Mouse (Mus musculus) neural tube, embryonic 11.5 days (tissue): ENCODE measurements around the gene Cops7a. TPM values are rescaled to one million over a fixed set of nuclear protein-coding genes. Genes with fewer than 3 reads are reported as not detected.
A peak's percentile ranks its signal among the peaks of the same experiment; 100 is the strongest.

ENCODE experiments used
- ATAC-seq: fragments of 200-750 bp; cut with Nextera tagmentation; 2 replicates; pipeline ENCODE4 v1.8.0; 2017; ENCODE audit warnings: moderate number of reproducible peaks, mild to moderate bottlenecking, moderate TSS enrichment, moderate library complexity; ENCODE audit not compliant: insufficient read depth, low FRiP score, low TSS enrichment
- DNase-seq: peaks from one replicate; pipeline ENCODE4 v3.0.0-alpha.2; 2015; ENCODE audit warnings: low spot score
- H3K27ac ChIP-seq: fragments of 300-500 bp; sonication (generic); 2 replicates; pipeline ENCODE4 v1.5.1; 2014; ENCODE audit warnings: low read depth, mild to moderate bottlenecking, low read length
- H3K27me3 ChIP-seq: fragments of 300-500 bp; sonication (generic); 2 replicates; pipeline ENCODE4 v1.6.1; 2014; ENCODE audit warnings: mild to moderate bottlenecking, low read length, mixed read lengths; ENCODE audit not compliant: control insufficient read depth, insufficient read depth
- H3K36me3 ChIP-seq: fragments of 300-500 bp; sonication (generic); 2 replicates; pipeline ENCODE4 v1.6.1; 2014; ENCODE audit warnings: mild to moderate bottlenecking, low read length, moderate library complexity, mixed read lengths; ENCODE audit not compliant: control insufficient read depth, insufficient read depth
- H3K4me1 ChIP-seq: fragments of 300-500 bp; sonication (generic); 2 replicates; pipeline ENCODE4 v1.6.1; 2014; ENCODE audit warnings: low read length, mixed read lengths; ENCODE audit not compliant: control insufficient read depth, insufficient read depth
- H3K4me2 ChIP-seq: fragments of 300-500 bp; sonication (generic); 2 replicates; pipeline ENCODE4 v1.6.1; 2014; ENCODE audit warnings: low read depth, mild to moderate bottlenecking, moderate library complexity
- H3K4me3 ChIP-seq: fragments of 300-500 bp; sonication (generic); 2 replicates; pipeline ENCODE4 v1.5.1; 2014; ENCODE audit warnings: low read depth, low read length
- H3K9ac ChIP-seq: fragments of 300-500 bp; sonication (generic); 2 replicates; pipeline ENCODE4 v1.6.1; 2014; ENCODE audit warnings: mild to moderate bottlenecking, low read length
- H3K9me3 ChIP-seq: fragments of 300-500 bp; sonication (generic); 2 replicates; pipeline ENCODE4 v1.6.1; 2016; ENCODE audit warnings: low read length; ENCODE audit not compliant: control insufficient read depth
- WGBS: fragments of 180-500 bp; shearing (Covaris S2); extraction: QIAGEN DNeasy Blood & Tissue Kit; methylation state at CpG from one replicate; pipeline ENCODE4 v1.1.7; 2014; 5-methylcytosine and 5-hydroxymethylcytosine counted together
- polyA plus RNA-seq: library from polyadenylated mRNA; unstranded; fragments of >200 nt; fragmentation: Nextera tagmentation; extraction: Ambion mirVana; gene quantifications from 2 replicates; pipeline ENCODE4 v1.2.1, GENCODE M21; 2014

Gene Cops7a
- polyA plus RNA-seq, 1 experiment from 2014 or later, result 118 TPM

GRCm38 (mm10) chr6:124967766-124968165 is 2.4 kb upstream of the Cops7a start:
- Histone ChIP-seq H3K9ac (no peak overlapping the region), H3K36me3 (no peaks in the 10 kb centered on the region), H3K4me1 (peaks cover 6% of the 10 kb centered on the region; the same call in 1 of the 2 replicates), H3K9me3 (no peaks in the 10 kb centered on the region), H3K27me3 (no peaks in the 10 kb centered on the region), H3K4me2 (no peak overlapping the region), H3K4me3 (no peak overlapping the region), H3K27ac (no peak overlapping the region)
- 69% methylated on average over 4 of the region's 4 CpGs for WGBS
- no peak for ATAC-seq
- peak; percentile 45 for DNase-seq

- 98% methylated on average over 7 of the region's 7 CpGs for WGBS
- peaks cover 2% of the 10 kb centered on the region; the same call in 1 of the 2 replicates for H3K36me3 ChIP-seq
- no peaks in the 10 kb centered on the region for H3K27me3 ChIP-seq
- no peak overlapping the region; the same call in 1 of the 2 replicates for H3K4me2 ChIP-seq
- peak overlapping the region; percentile 76 for H3K4me3 ChIP-seq
- no peak for ATAC-seq
- no peak overlapping the region for H3K9ac ChIP-seq
- DNase-seq, result no peak
- no peak overlapping the region for H3K27ac ChIP-seq
- H3K4me1 ChIP-seq, result peaks cover 6% of the 10 kb centered on the region; the same call in 1 of the 2 replicates
- H3K9me3 ChIP-seq, result no peaks in the 10 kb centered on the region
Measured at GRCm38 (mm10) chr6:124966466-124967118, 1.3 kb upstream of the Cops7a start.

GRCm38 (mm10) chr6:124965747-124966146 is 409 bp upstream of the Cops7a start:
- peak overlapping the region; percentile 92 for H3K9ac ChIP-seq
- H3K4me3 ChIP-seq, result peak overlapping the region; percentile 76
- peak overlapping the region; percentile 85 for H3K27ac ChIP-seq
- no peaks in the 10 kb centered on the region for H3K9me3 ChIP-seq
- WGBS, result 16% methylated on average over 15 of the region's 15 CpGs
- DNase-seq (no peak), ATAC-seq (no peak)
- H3K36me3 ChIP-seq, result peaks cover 3% of the 10 kb centered on the region; the same call in 1 of the 2 replicates
- H3K27me3 ChIP-seq, result no peaks in the 10 kb centered on the region
- H3K4me2 ChIP-seq, result peak overlapping the region; percentile 84
- peaks cover 6% of the 10 kb centered on the region; the same call in 1 of the 2 replicates for H3K4me1 ChIP-seq

GRCm38 (mm10) chr6:124964638-124965037 is 700 bp downstream of the Cops7a start:
- H3K9ac ChIP-seq, result peak overlapping the region; percentile 92
- H3K4me3 ChIP-seq, result peak overlapping the region; percentile 76
- peaks cover 6% of the 10 kb centered on the region; the same call in 1 of the 2 replicates for H3K36me3 ChIP-seq
- no peaks in the 10 kb centered on the region for H3K27me3 ChIP-seq
- peaks cover 6% of the 10 kb centered on the region; the same call in 1 of the 2 replicates for H3K4me1 ChIP-seq
- WGBS, result 45% methylated on average over 16 of the region's 16 CpGs
- H3K9me3 ChIP-seq, result no peaks in the 10 kb centered on the region
- no peak overlapping the region for H3K27ac ChIP-seq
- H3K4me2 ChIP-seq, result peak overlapping the region; percentile 84
- ATAC-seq, result peak; percentile 3; the same call in 1 of the 2 replicates
- DNase-seq, result no peak

- H3K4me3 ChIP-seq, result no peak overlapping the region
- 93% methylated on average over 12 of the region's 12 CpGs for WGBS
- H3K9me3 ChIP-seq, result no peaks in the 10 kb centered on the region
- H3K27me3 ChIP-seq, result no peaks in the 10 kb centered on the region
- H3K9ac ChIP-seq, result no peak overlapping the region
- no peak for ATAC-seq
- no peak for DNase-seq
- H3K36me3 ChIP-seq, result peaks cover 8% of the 10 kb centered on the region
- peaks cover 6% of the 10 kb centered on the region; the same call in 1 of the 2 replicates for H3K4me1 ChIP-seq
- H3K4me2 ChIP-seq, result no peak overlapping the region
- no peak overlapping the region for H3K27ac ChIP-seq
Measured at GRCm38 (mm10) chr6:124961021-124961420, 4.3 kb downstream of the Cops7a start.

GRCm38 (mm10) chr6:124959960-124960359 is 5.4 kb downstream of the Cops7a start:
- no peak overlapping the region for H3K4me2 ChIP-seq
- H3K27ac ChIP-seq, result no peak overlapping the region
- H3K27me3 ChIP-seq, result no peaks in the 10 kb centered on the region
- no peaks in the 10 kb centered on the region for H3K9me3 ChIP-seq
- no peak overlapping the region for H3K4me3 ChIP-seq
- peaks cover 6% of the 10 kb centered on the region; the same call in 1 of the 2 replicates for H3K4me1 ChIP-seq
- no peak overlapping the region for H3K9ac ChIP-seq
- ATAC-seq (no peak), DNase-seq (no peak)
- peaks cover 8% of the 10 kb centered on the region for H3K36me3 ChIP-seq
- 89% methylated on average over 13 of the region's 13 CpGs for WGBS

- H3K4me3 ChIP-seq, result no peak overlapping the region
- H3K4me1 ChIP-seq, result no peaks in the 10 kb centered on the region
- DNase-seq (no peak), ATAC-seq (no peak)
- no peak overlapping the region for H3K4me2 ChIP-seq
- no peaks in the 10 kb centered on the region for H3K9me3 ChIP-seq
- H3K27me3 ChIP-seq, result no peaks in the 10 kb centered on the region
- 92% methylated on average over 3 of the region's 3 CpGs for WGBS
- H3K36me3 ChIP-seq, result peaks cover 8% of the 10 kb centered on the region
- no peak overlapping the region for H3K27ac ChIP-seq
- no peak overlapping the region for H3K9ac ChIP-seq
Measured at GRCm38 (mm10) chr6:124958127-124958526, 7.2 kb downstream of the Cops7a start.

GRCm38 (mm10) chr6:124955212-124955611 is 10.1 kb downstream of the Cops7a start:
- H3K36me3 ChIP-seq, result peaks cover 4% of the 10 kb centered on the region
- H3K9me3 ChIP-seq, result no peaks in the 10 kb centered on the region
- WGBS, result 94% methylated on average over 4 of the region's 4 CpGs

More at GRCm38 (mm10) chr6:124955212-124955611, 10.1 kb downstream of the Cops7a start:
- no peak overlapping the region for H3K4me2 ChIP-seq
- no peak overlapping the region for H3K4me3 ChIP-seq
- H3K27ac ChIP-seq, result no peak overlapping the region
- DNase-seq (no peak), ATAC-seq (no peak)
- H3K4me1 ChIP-seq, result no peaks in the 10 kb centered on the region
- H3K9ac ChIP-seq, result no peak overlapping the region
- H3K27me3 ChIP-seq, result no peaks in the 10 kb centered on the region
